Mouse (Mus musculus) E14TG2a.4 (cell line): ENCODE results near the gene Trhr2.

Experiments
- CTCF ChIP-seq: conservative IDR thresholded peaks from 2 replicates; pipeline ENCODE4 v1.5.1; 2014; ENCODE audit warnings: low read length
- NANOG ChIP-seq: IDR thresholded peaks from 2 replicates; pipeline ENCODE4 v1.6.1; 2014; ENCODE audit warnings: borderline replicate concordance, low read length, mixed read lengths
- POU5F1 ChIP-seq: IDR thresholded peaks from 2 replicates; pipeline ENCODE4 v1.6.1; 2014; ENCODE audit warnings: low read length, borderline replicate concordance

DNA sequence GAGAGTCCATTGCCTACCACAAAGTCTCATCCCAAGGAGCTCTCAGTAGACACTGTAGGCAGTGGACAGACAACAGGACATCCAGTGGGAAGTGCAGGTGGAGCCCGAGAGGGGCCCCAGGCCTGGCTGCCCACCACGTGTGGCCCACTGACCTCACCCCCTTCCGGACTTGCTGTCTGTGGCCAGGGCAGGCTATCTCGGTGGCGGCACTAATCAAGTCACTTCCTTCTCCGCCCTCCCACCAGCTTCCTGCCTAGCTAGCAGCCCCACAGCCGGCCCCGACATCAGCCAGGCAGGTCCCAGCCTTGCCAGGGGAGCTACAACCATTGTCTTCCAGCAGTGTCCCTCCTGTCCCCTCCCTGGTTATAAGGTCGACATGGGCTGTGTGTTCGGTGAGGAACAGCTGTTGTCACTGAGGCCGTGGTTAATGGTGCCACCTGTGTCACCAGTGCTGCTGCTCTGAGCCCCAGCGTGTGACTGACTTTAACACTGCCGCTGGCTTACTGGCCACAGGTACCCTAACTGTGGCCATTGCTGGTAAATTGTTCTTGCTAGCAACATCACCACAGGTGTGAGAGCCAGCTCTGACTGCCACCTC lies 45.5 kb downstream of the Trhr2 start:
- TF ChIP-seq CTCF = no peak
- TF ChIP-seq POU5F1 = no peak
- no peak for TF ChIP-seq NANOG
